Mouse (Mus musculus) liver (tissue): ENCODE results near the gene Slc2a1.
A peak's percentile ranks its signal among the peaks of the same experiment; 100 is the strongest.

ENCODE experiments used
- DNase-seq: peaks from one replicate; pipeline ENCODE4 v3.0.0-alpha.2; 2020; ENCODE audit warnings: mixed read lengths

Gene Slc2a1

GRCm38 (mm10) chr4:119131189-119131910, 22.8 kb downstream of the Slc2a1 start:
- no peak for DNase-seq

GRCm38 (mm10) chr4:119133306-119133705, 24.8 kb downstream of the Slc2a1 start:
- DNase-seq = no peak

GRCm38 (mm10) chr4:119133860-119134259, 25.3 kb downstream of the Slc2a1 start:
- DNase-seq = no peak

- DNase-seq = peak; percentile 49
Measured at GRCm38 (mm10) chr4:119137313-119137712, 28.8 kb downstream of the Slc2a1 start.

- DNase-seq = peak; percentile 84
Measured at GRCm38 (mm10) chr4:119138171-119138570, 29.7 kb downstream of the Slc2a1 start.

- no peak for DNase-seq
Measured at GRCm38 (mm10) chr4:119138776-119139175, 30.3 kb downstream of the Slc2a1 start.

- peak; percentile 72 for DNase-seq
Measured at GRCm38 (mm10) chr4:119140126-119140525, 31.6 kb downstream of the Slc2a1 start.

GRCm38 (mm10) chr4:119141191-119141590, 32.7 kb downstream of the Slc2a1 start:
- no peak for DNase-seq

GRCm38 (mm10) chr4:119142230-119142871, 33.8 kb downstream of the Slc2a1 start:
- peak; percentile 88 for DNase-seq

GRCm38 (mm10) chr4:119146816-119147215, 38.3 kb downstream of the Slc2a1 start:
- no peak for DNase-seq

- DNase-seq = no peak
Measured at GRCm38 (mm10) chr4:119147347-119147746, 38.8 kb downstream of the Slc2a1 start.

- DNase-seq = no peak
Measured at GRCm38 (mm10) chr4:119148741-119149140, 40.2 kb downstream of the Slc2a1 start.

- DNase-seq = peak; percentile 85
Measured at GRCm38 (mm10) chr4:119157186-119157585, 48.7 kb downstream of the Slc2a1 start.

- DNase-seq = no peak
Measured at GRCm38 (mm10) chr4:119157891-119158290, 49.4 kb downstream of the Slc2a1 start.

GRCm38 (mm10) chr4:119161358-119161757, 52.8 kb downstream of the Slc2a1 start:
- no peak for DNase-seq

GRCm38 (mm10) chr4:119162990-119163389, 54.5 kb downstream of the Slc2a1 start:
- no peak for DNase-seq

GRCm38 (mm10) chr4:119165916-119166315, 57.4 kb downstream of the Slc2a1 start:
- no peak for DNase-seq

- no peak for DNase-seq
Measured at GRCm38 (mm10) chr4:119167068-119167467, 58.6 kb downstream of the Slc2a1 start.

GRCm38 (mm10) chr4:119167663-119168062, 59.2 kb downstream of the Slc2a1 start:
- peak; percentile 87 for DNase-seq

GRCm38 (mm10) chr4:119172919-119173650, 64.6 kb downstream of the Slc2a1 start:
- peak; percentile 31 for DNase-seq

GRCm38 (mm10) chr4:119173851-119174453, 65.4 kb downstream of the Slc2a1 start, which contains the start of gene Zfp691:
Gene Zfp691 (minus strand): TSS chr4:119174195.
- DNase-seq = peak; percentile 93

- DNase-seq = no peak
Measured at GRCm38 (mm10) chr4:119177702-119178101, 69.2 kb downstream of the Slc2a1 start.

GRCm38 (mm10) chr4:119178331-119178730, 69.8 kb downstream of the Slc2a1 start:
- no peak for DNase-seq
